Mouse (Mus musculus): ENCODE data around the gene Chtop. TPM values are rescaled to one million over a fixed set of nuclear protein-coding genes. Genes with fewer than 3 reads are reported as not detected.

Chtop gene
- polyA plus RNA-seq, 1 experiment from 2014 or later, result 61.3 TPM

GRCm38 (mm10) chr3:90491350-90491749 lies 17.9 kb downstream of the Chtop start:
- no peaks in the 10 kb centered on the region for H3K27me3 ChIP-seq (replicated peaks; ENCODE audit: control insufficient read depth, insufficient read depth, low read length)
- H3K36me3 ChIP-seq (ENCODE audit: control insufficient read depth, insufficient read depth), result peaks cover 31% of the 10 kb centered on the region
- H3K9ac ChIP-seq (ENCODE audit: low read depth, low read length), result no peak overlapping the region
- 41% methylated on average over 2 of the region's 2 CpGs for WGBS
- ATAC-seq, result peak; percentile 34
- no peak overlapping the region for H3K4me3 ChIP-seq (ENCODE audit: low read depth, low read length)
- no peak overlapping the region for H3K27ac ChIP-seq (ENCODE audit: low read depth, low read length)
- peak; percentile 59 for TF ChIP-seq CTCF (IDR thresholded peaks at IDR 0.05; ENCODE audit: low read depth)
- peak overlapping the region; percentile 71; the same call in 1 of the 2 replicates for H3K4me2 ChIP-seq (replicated peaks; ENCODE audit: low read depth)
- H3K9me3 ChIP-seq (ENCODE audit: control insufficient read depth), result no peaks in the 10 kb centered on the region
- H3K4me1 ChIP-seq (replicated peaks; ENCODE audit: control insufficient read depth, insufficient read depth, low read length), result no peaks in the 10 kb centered on the region

- peak within 1 kb of the TSS; percentile 72 for H3K9ac ChIP-seq (ENCODE audit: low read depth, low read length)
- no peaks in the 10 kb centered on the region for H3K9me3 ChIP-seq (ENCODE audit: control insufficient read depth)
- H3K4me1 ChIP-seq (replicated peaks; ENCODE audit: control insufficient read depth, insufficient read depth, low read length), result no peaks in the 10 kb centered on the region
- H3K27me3 ChIP-seq (replicated peaks; ENCODE audit: control insufficient read depth, insufficient read depth, low read length), result no peaks in the 10 kb centered on the region
- peak; percentile 97 for ATAC-seq
- H3K4me2 ChIP-seq (replicated peaks; ENCODE audit: low read depth), result peak within 1 kb of the TSS; percentile 71
- peak within 1 kb of the TSS; percentile 67 for H3K4me3 ChIP-seq (ENCODE audit: low read depth, low read length)
- peak within 1 kb of the TSS; percentile 68; the same call in 1 of the 2 replicates for H3K27ac ChIP-seq (ENCODE audit: low read depth, low read length)
- peak; percentile 93 for TF ChIP-seq CTCF (IDR thresholded peaks at IDR 0.05; ENCODE audit: low read depth)
- under 1% methylated on average over 37 of the region's 37 CpGs for WGBS
- H3K36me3 ChIP-seq (ENCODE audit: control insufficient read depth, insufficient read depth), result peaks cover 30% of the 10 kb centered on the region
Measured at GRCm38 (mm10) chr3:90490696-90491256, 18.5 kb downstream of the Chtop start, which contains the start of gene Snapin. TSS of gene Snapin (minus strand) at chr3:90491033.

- TF ChIP-seq CTCF (IDR thresholded peaks at IDR 0.05; ENCODE audit: low read depth), result no peak
- ATAC-seq, result no peak
Measured at GRCm38 (mm10) chr3:90488576-90488975, 20.7 kb downstream of the Chtop start.

GRCm38 (mm10) chr3:90486998-90487397 lies 22.3 kb downstream of the Chtop start:
- H3K27me3 ChIP-seq (replicated peaks; ENCODE audit: control insufficient read depth, insufficient read depth, low read length), result no peaks in the 10 kb centered on the region
- no peak for ATAC-seq
- H3K9me3 ChIP-seq (ENCODE audit: control insufficient read depth), result no peaks in the 10 kb centered on the region
- H3K9ac ChIP-seq (ENCODE audit: low read depth, low read length), result no peak overlapping the region
- no peaks in the 10 kb centered on the region for H3K4me1 ChIP-seq (replicated peaks; ENCODE audit: control insufficient read depth, insufficient read depth, low read length)
- no peak overlapping the region for H3K4me3 ChIP-seq (ENCODE audit: low read depth, low read length)
- TF ChIP-seq CTCF (IDR thresholded peaks at IDR 0.05; ENCODE audit: low read depth), result no peak
- 75% methylated on average over 5 of the region's 5 CpGs for WGBS
- no peak overlapping the region for H3K27ac ChIP-seq (ENCODE audit: low read depth, low read length)
- H3K4me2 ChIP-seq (replicated peaks; ENCODE audit: low read depth), result no peak overlapping the region
- H3K36me3 ChIP-seq (ENCODE audit: control insufficient read depth, insufficient read depth), result peaks cover 62% of the 10 kb centered on the region

More at GRCm38 (mm10) chr3:90488576-90488975, 20.7 kb downstream of the Chtop start:
- H3K36me3 ChIP-seq (ENCODE audit: control insufficient read depth, insufficient read depth), result peaks cover 48% of the 10 kb centered on the region
- no peaks in the 10 kb centered on the region for H3K9me3 ChIP-seq (ENCODE audit: control insufficient read depth)
- H3K27ac ChIP-seq (ENCODE audit: low read depth, low read length), result no peak overlapping the region
- H3K4me3 ChIP-seq (ENCODE audit: low read depth, low read length), result no peak overlapping the region
- H3K9ac ChIP-seq (ENCODE audit: low read depth, low read length), result no peak overlapping the region
- no peak overlapping the region for H3K4me2 ChIP-seq (replicated peaks; ENCODE audit: low read depth)
- H3K4me1 ChIP-seq (replicated peaks; ENCODE audit: control insufficient read depth, insufficient read depth, low read length), result no peaks in the 10 kb centered on the region
- no peaks in the 10 kb centered on the region for H3K27me3 ChIP-seq (replicated peaks; ENCODE audit: control insufficient read depth, insufficient read depth, low read length)
- WGBS, result 61% methylated on average over 6 of the region's 6 CpGs

GRCm38 (mm10) chr3:90475831-90476611 lies 33.3 kb downstream of the Chtop start, which contains the start of gene Ilf2:
TSS of gene Ilf2 (plus strand) at chr3:90476126.
- peak; percentile 99 for ATAC-seq
- H3K9ac ChIP-seq (ENCODE audit: low read depth, low read length), result peak within 1 kb of the TSS; percentile 81
- H3K27me3 ChIP-seq (replicated peaks; ENCODE audit: control insufficient read depth, insufficient read depth, low read length), result no peaks in the 10 kb centered on the region
- H3K4me3 ChIP-seq (ENCODE audit: low read depth, low read length), result peak within 1 kb of the TSS; percentile 85
- peak within 1 kb of the TSS; percentile 58 for H3K4me2 ChIP-seq (replicated peaks; ENCODE audit: low read depth)
- peaks cover 13% of the 10 kb centered on the region for H3K36me3 ChIP-seq (ENCODE audit: control insufficient read depth, insufficient read depth)
- under 1% methylated on average over 45 of the region's 45 CpGs for WGBS
- peak; percentile 77 for TF ChIP-seq CTCF (IDR thresholded peaks at IDR 0.05; ENCODE audit: low read depth)
- peak within 1 kb of the TSS; percentile 82 for H3K27ac ChIP-seq (ENCODE audit: low read depth, low read length)
- no peaks in the 10 kb centered on the region for H3K9me3 ChIP-seq (ENCODE audit: control insufficient read depth)
- H3K4me1 ChIP-seq (replicated peaks; ENCODE audit: control insufficient read depth, insufficient read depth, low read length), result no peaks in the 10 kb centered on the region

- peak overlapping the region; percentile 85 for H3K4me3 ChIP-seq (ENCODE audit: low read depth, low read length)
- peaks cover 7% of the 10 kb centered on the region for H3K36me3 ChIP-seq (ENCODE audit: control insufficient read depth, insufficient read depth)
- H3K4me1 ChIP-seq (replicated peaks; ENCODE audit: control insufficient read depth, insufficient read depth, low read length), result no peaks in the 10 kb centered on the region
- H3K27me3 ChIP-seq (replicated peaks; ENCODE audit: control insufficient read depth, insufficient read depth, low read length), result no peaks in the 10 kb centered on the region
- no peaks in the 10 kb centered on the region for H3K9me3 ChIP-seq (ENCODE audit: control insufficient read depth)
- H3K4me2 ChIP-seq (replicated peaks; ENCODE audit: low read depth), result peak overlapping the region; percentile 44; the same call in 1 of the 2 replicates
- WGBS, result 35% methylated on average over 15 of the region's 16 CpGs
- TF ChIP-seq CTCF (IDR thresholded peaks at IDR 0.05; ENCODE audit: low read depth), result no peak
- no peak overlapping the region for H3K9ac ChIP-seq (ENCODE audit: low read depth, low read length)
- H3K27ac ChIP-seq (ENCODE audit: low read depth, low read length), result no peak overlapping the region
- ATAC-seq, result peak; percentile 21
Measured at GRCm38 (mm10) chr3:90475151-90475830, 34.0 kb downstream of the Chtop start.

Data from intestine, postnatal 0 days (tissue).